Mouse (Mus musculus): ENCODE measurements around the gene Tomm40.

GRCm38 (mm10) chr7:19695881-19696280 lies 19.4 kb downstream of the Tomm40 start:
- TF ChIP-seq POLR2A (IDR thresholded peaks at IDR 0.05; ENCODE audit: borderline replicate concordance, low read depth, low read length), result no peak
- no peak for TF ChIP-seq CTCF (IDR thresholded peaks at IDR 0.05; ENCODE audit: low read depth, low read length)

Measured in bone marrow macrophage, adult 2 months (primary cell).